Mouse (Mus musculus) heart, embryonic 16.5 days (tissue): ENCODE results near the gene Hsd17b1. TPM values are rescaled to one million over a fixed set of nuclear protein-coding genes. Genes with fewer than 3 reads are reported as not detected.

Experiments used
- ATAC-seq: fragments of 200-750 bp; cut with Nextera tagmentation; replicated peaks from 2 replicates; pipeline ENCODE4 v1.8.0; 2017; ENCODE audit warnings: moderate number of reproducible peaks; ENCODE audit not compliant: insufficient read depth, low FRiP score; ENCODE audit errors: extremely low read depth
- H3K27ac ChIP-seq: fragments of 300-500 bp; sonication (generic); 2 replicates; pipeline ENCODE4 v1.5.1; 2014; ENCODE audit warnings: mild to moderate bottlenecking, low read length, control low read depth, moderate library complexity
- H3K27me3 ChIP-seq: fragments of 300-500 bp; sonication (generic); 2 replicates; pipeline ENCODE4 v1.6.1; 2014; ENCODE audit warnings: low read length, mixed read lengths; ENCODE audit not compliant: control insufficient read depth, insufficient read depth
- H3K36me3 ChIP-seq: fragments of 300-500 bp; sonication (generic); 2 replicates; pipeline ENCODE4 v1.6.1; 2014; ENCODE audit not compliant: control insufficient read depth, insufficient read depth
- H3K4me1 ChIP-seq: fragments of 300-500 bp; sonication (generic); 2 replicates; pipeline ENCODE4 v1.6.1; 2014; ENCODE audit warnings: low read length, mixed read lengths; ENCODE audit not compliant: control insufficient read depth, insufficient read depth
- H3K4me2 ChIP-seq: fragments of 300-500 bp; sonication (generic); 2 replicates; pipeline ENCODE4 v1.6.1; 2014; ENCODE audit warnings: low read depth, mild to moderate bottlenecking, control low read depth, low read length
- H3K4me3 ChIP-seq: fragments of 300-500 bp; sonication (generic); 2 replicates; pipeline ENCODE4 v1.5.1; 2014; ENCODE audit warnings: mild to moderate bottlenecking, control low read depth, low read length
- H3K9ac ChIP-seq: fragments of 300-500 bp; sonication (generic); 2 replicates; pipeline ENCODE4 v1.6.1; 2014; ENCODE audit warnings: low read length, control low read depth
- H3K9me3 ChIP-seq: fragments of 300-500 bp; sonication (generic); replicated peaks from 2 replicates; pipeline ENCODE4 v1.6.1; 2016; ENCODE audit warnings: low read length; ENCODE audit not compliant: control insufficient read depth
- WGBS: fragments of 180-500 bp; shearing (Covaris S2); extraction: QIAGEN DNeasy Blood & Tissue Kit; methylation state at CpG from one replicate; pipeline ENCODE4 v1.1.7; 2014; 5-methylcytosine and 5-hydroxymethylcytosine counted together
- polyA plus RNA-seq: library from polyadenylated mRNA; unstranded; fragments of >200 nt; fragmentation: Nextera tagmentation; extraction: Ambion mirVana; gene quantifications from 2 replicates; pipeline ENCODE4 v1.2.1, GENCODE M21; 2015

Hsd17b1 gene
- polyA plus RNA-seq: 0.21 and 0.28 TPM in 2 replicates

- peaks cover 3% of the 10 kb centered on the region; the same call in 1 of the 2 replicates for H3K36me3 ChIP-seq
- peaks cover 11% of the 10 kb centered on the region for H3K4me1 ChIP-seq
- WGBS: 68% methylated on average over 9 of the region's 9 CpGs
- no peak within 1 kb of the TSS for H3K9ac ChIP-seq
- ATAC-seq: no peak
- H3K27me3 ChIP-seq: peaks cover 39% of the 10 kb centered on the region
- H3K9me3 ChIP-seq: no peaks in the 10 kb centered on the region
- no peak within 1 kb of the TSS for H3K4me3 ChIP-seq
- H3K4me2 ChIP-seq: no peak within 1 kb of the TSS
- no peak within 1 kb of the TSS for H3K27ac ChIP-seq
Measured at GRCm38 (mm10) chr11:101078121-101078520, at the start of gene Hsd17b1. Gene Hsd17b1, plus strand, starts transcription at chr11:101078411.

DNA sequence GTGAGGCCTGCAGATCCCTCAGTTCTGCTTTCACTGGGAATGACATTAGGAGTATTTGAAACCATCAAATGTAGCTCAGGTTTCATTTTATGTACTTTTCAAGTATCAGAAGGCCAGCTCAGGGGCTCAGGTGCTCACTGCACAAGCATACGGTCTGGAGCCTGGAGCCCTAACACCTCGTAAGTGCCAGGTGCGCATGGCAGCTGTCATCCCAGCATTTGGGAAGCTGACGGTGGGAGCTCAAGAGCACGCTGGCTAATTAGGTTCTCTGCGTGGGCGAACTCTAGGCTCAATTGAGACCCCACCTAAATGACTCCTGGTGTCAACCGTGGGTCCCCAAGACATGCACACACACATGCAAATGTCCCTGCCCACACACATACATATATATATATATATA is 48.9 kb upstream of the Hsd17b1 start:
- no peaks in the 10 kb centered on the region for H3K9me3 ChIP-seq
- H3K27ac ChIP-seq: peak overlapping the region; percentile 85
- H3K36me3 ChIP-seq: peaks cover 39% of the 10 kb centered on the region
- no peaks in the 10 kb centered on the region for H3K27me3 ChIP-seq
- no peak overlapping the region for H3K4me2 ChIP-seq
- H3K4me3 ChIP-seq: no peak overlapping the region
- H3K9ac ChIP-seq: no peak overlapping the region
- 86% methylated on average over 8 of the region's 8 CpGs for WGBS
- peaks cover 25% of the 10 kb centered on the region for H3K4me1 ChIP-seq
- ATAC-seq: no peak

DNA sequence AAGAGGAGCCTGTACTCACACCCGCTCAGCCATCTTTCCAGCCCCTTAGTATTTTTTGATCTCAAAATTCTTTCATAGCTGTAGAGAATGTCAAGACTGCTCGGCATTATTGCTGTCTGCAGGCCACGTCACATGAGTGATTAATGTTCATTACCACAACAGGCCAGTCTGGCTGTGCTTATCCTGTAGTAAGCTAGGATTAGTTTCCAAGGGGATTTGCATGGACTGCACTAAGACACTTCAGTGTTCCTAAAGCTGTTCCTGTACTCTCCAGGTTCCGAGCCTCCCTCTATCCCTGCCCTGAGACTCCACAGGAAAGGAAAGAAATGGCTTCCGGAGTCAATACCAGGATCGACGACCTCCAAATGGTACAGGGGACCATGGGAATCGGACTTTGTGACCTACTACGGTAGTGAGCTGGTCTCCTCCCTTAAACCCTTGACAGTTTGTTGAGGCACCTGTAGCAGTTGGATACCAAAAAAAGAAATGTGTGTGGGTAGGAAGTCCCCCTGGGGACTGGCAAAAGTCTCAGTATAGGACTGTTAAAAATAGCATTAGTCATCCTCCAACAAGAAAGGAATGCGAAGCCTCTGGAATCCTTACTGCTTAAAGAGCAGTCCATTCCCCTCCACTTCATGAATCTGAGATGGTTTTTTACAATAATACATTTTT is 47.9 kb upstream of the Hsd17b1 start:
- Histone ChIP-seq H3K9ac (peak overlapping the region; percentile 54), H3K4me2 (peak overlapping the region; percentile 25; the same call in 1 of the 2 replicates), H3K27me3 (no peaks in the 10 kb centered on the region), H3K36me3 (peaks cover 35% of the 10 kb centered on the region), H3K9me3 (no peaks in the 10 kb centered on the region), H3K4me1 (peaks cover 25% of the 10 kb centered on the region), H3K4me3 (no peak overlapping the region), H3K27ac (peak overlapping the region; percentile 97)
- 34% methylated on average over 10 of the region's 10 CpGs for WGBS
- peak; percentile 82 for ATAC-seq

DNA sequence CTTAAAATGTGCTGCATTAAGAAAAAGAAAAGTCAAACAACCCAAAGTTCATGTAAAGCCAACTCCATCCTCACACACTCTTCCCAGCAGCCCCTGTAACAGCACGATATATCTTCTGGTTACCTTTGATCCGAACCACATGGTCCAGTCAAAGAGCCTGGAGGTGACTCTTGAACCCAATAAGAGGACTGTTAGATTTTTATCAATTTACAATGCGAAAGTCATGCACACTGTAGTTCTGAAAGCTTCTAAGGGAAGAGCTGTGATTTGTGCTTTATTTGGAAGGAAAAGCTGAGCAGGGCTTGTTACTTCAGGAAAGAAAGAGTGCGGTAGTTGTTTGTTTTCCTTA is 47.4 kb upstream of the Hsd17b1 start:
- no peaks in the 10 kb centered on the region for H3K9me3 ChIP-seq
- H3K9ac ChIP-seq: 0 out of 2 replicates have a peak overlapping the region, but pooled peaks have one; percentile 5
- no peak overlapping the region for H3K4me3 ChIP-seq
- ATAC-seq: no peak
- peak overlapping the region; percentile 97 for H3K27ac ChIP-seq
- no peak overlapping the region for H3K4me2 ChIP-seq
- no peaks in the 10 kb centered on the region for H3K27me3 ChIP-seq
- H3K4me1 ChIP-seq: peaks cover 25% of the 10 kb centered on the region
- 66% methylated on average over 4 of the region's 4 CpGs for WGBS
- peaks cover 32% of the 10 kb centered on the region for H3K36me3 ChIP-seq

DNA sequence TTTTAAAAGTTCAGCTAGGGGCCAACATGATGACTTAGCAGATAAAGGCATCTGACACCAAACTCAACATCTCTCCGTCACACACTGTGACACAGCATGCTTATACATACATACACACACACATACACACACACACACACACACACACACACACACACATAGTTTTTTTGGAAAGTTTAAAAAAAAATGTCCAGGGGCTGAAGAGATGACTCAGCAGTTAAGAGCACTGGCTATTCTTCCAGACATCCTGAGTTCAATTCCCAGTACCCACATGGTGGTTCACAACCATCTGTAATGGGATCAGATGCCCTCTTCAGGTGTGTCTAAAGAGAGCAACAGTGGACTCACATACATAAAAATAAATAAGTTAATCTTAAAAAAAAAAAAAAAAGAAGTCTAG is 46.7 kb upstream of the Hsd17b1 start:
- Histone ChIP-seq H3K27ac (peak overlapping the region; percentile 97; the same call in 1 of the 2 replicates), H3K4me1 (peaks cover 25% of the 10 kb centered on the region), H3K36me3 (peaks cover 31% of the 10 kb centered on the region), H3K9ac (no peak overlapping the region), H3K4me2 (no peak overlapping the region), H3K9me3 (no peaks in the 10 kb centered on the region), H3K27me3 (no peaks in the 10 kb centered on the region), H3K4me3 (no peak overlapping the region)
- WGBS: 89% methylated on average over 1 of the region's 1 CpGs
- ATAC-seq: no peak

DNA sequence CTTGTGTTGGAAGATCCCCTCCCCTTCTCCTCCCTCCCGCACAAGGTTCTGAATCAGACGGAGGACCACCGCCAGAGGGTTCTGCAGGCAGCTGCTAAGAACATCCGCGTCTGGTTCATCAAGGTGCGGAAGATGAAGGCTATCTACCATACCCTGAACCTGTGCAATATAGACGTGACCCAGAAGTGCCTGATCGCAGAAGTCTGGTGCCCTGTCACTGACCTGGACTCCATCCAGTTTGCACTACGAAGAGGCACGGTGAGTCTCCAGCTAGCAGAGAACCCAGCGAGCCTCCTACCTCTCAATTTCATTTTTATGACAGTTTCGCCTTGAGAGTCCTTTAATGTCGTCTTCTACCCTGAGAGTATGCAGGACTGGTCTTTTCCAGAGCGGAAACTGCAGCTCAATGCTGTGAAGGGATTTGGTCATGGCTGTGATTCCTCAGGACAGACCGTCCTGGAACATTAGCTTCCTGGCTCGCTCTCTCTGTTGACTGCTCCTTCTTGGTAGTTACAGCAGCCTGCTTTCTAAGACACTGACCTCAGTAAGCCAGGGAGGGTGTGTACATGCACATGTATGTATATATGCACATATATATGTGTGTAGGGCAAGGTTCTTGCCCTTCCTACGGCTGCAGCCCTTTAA is 44.2 kb upstream of the Hsd17b1 start:
- WGBS: 91% methylated on average over 17 of the region's 17 CpGs
- Histone ChIP-seq H3K36me3 (peaks cover 42% of the 10 kb centered on the region), H3K27ac (no peak overlapping the region), H3K4me1 (peaks cover 12% of the 10 kb centered on the region), H3K9ac (no peak overlapping the region), H3K4me3 (no peak overlapping the region), H3K27me3 (no peaks in the 10 kb centered on the region), H3K4me2 (no peak overlapping the region), H3K9me3 (no peaks in the 10 kb centered on the region)
- ATAC-seq: no peak

- no peaks in the 10 kb centered on the region for H3K27me3 ChIP-seq
- no peak overlapping the region for H3K4me2 ChIP-seq
- WGBS: 88% methylated on average over 8 of the region's 8 CpGs
- peaks cover 12% of the 10 kb centered on the region for H3K4me1 ChIP-seq
- no peak for ATAC-seq
- H3K27ac ChIP-seq: no peak overlapping the region
- no peak overlapping the region for H3K4me3 ChIP-seq
- H3K9me3 ChIP-seq: no peaks in the 10 kb centered on the region
- peaks cover 45% of the 10 kb centered on the region for H3K36me3 ChIP-seq
- H3K9ac ChIP-seq: no peak overlapping the region
Measured at GRCm38 (mm10) chr11:101034614-101035327, 43.4 kb upstream of the Hsd17b1 start.

GRCm38 (mm10) chr11:101035328-101035695 is 42.9 kb upstream of the Hsd17b1 start:
- H3K9ac ChIP-seq: no peak overlapping the region
- H3K36me3 ChIP-seq: peaks cover 49% of the 10 kb centered on the region
- H3K4me1 ChIP-seq: peaks cover 7% of the 10 kb centered on the region
- ATAC-seq: no peak
- 91% methylated on average over 4 of the region's 4 CpGs for WGBS
- H3K27me3 ChIP-seq: no peaks in the 10 kb centered on the region
- no peak overlapping the region for H3K4me2 ChIP-seq
- no peaks in the 10 kb centered on the region for H3K9me3 ChIP-seq
- H3K27ac ChIP-seq: no peak overlapping the region
- no peak overlapping the region for H3K4me3 ChIP-seq

DNA sequence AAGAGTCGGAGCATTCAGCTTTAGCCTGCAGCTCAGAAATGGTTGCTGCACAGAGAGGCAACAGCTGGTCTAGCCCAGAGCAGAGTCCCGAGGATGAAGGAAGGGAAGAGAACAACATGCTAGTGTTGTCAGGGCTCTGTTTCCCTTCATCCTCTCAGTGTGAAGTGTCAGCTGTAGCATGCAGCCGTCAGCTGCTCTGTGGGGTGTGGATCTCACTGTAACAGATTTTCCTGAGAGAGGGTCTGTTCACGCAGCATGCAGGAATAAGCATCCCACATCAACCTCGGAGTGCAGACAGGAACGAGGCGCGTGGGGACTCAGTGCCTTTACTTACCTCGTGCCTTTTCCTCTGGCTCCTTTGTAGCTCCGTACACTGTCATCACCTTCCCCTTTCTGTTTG is 40.4 kb upstream of the Hsd17b1 start:
- H3K27me3 ChIP-seq: no peaks in the 10 kb centered on the region
- no peak overlapping the region for H3K9ac ChIP-seq
- no peak overlapping the region for H3K4me3 ChIP-seq
- H3K27ac ChIP-seq: no peak overlapping the region
- H3K4me2 ChIP-seq: no peak overlapping the region
- H3K4me1 ChIP-seq: no peaks in the 10 kb centered on the region
- H3K36me3 ChIP-seq: peaks cover 47% of the 10 kb centered on the region
- ATAC-seq: no peak
- WGBS: 72% methylated on average over 10 of the region's 10 CpGs
- no peaks in the 10 kb centered on the region for H3K9me3 ChIP-seq
